Mouse (Mus musculus): ENCODE measurements at regions not wholly inside any gene's neighbourhood (a gene's known extent, or its start where the extent isn't known, plus 50 kb on each side); places are given as distances from the start of the nearest gene placed in this dataset.

DNA sequence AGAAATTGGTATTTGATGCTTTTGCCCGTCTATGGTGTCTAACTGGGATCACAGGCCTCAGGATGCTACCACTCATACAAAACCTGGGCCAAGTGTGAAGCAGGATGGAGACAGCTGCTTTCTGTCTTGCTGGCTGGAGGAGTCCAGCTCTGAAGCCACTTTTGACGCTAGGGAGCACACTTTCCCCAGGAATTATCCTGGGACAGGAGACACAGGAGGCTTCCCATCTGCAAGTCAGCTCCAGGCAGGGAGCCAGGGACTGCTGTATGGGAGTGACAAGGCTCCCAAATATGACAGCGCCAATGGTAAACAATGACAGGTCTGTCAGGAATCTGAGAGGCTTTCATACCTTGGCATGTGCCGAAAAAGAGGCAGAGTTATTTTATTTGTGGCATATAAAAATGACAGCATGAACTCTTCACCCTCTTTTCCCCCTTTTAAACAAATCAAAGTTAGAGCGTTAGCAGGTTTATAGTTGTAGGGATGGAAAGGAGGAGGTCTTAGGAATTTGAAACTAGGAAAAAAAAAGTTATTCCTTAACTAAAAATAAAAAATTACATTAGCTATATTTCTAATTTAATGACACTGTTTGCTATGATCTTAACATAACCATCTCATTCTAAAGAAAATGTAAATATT is 938.9 kb upstream of the Slc10a2 start:
- Histone ChIP-seq H3K9ac (ENCODE audit: low read length) (no peak overlapping the region), H3K4me3 (replicated peaks; ENCODE audit: low read length) (no peak overlapping the region), H3K4me1 (ENCODE audit: control insufficient read depth, insufficient read depth, low read length) (no peaks in the 10 kb centered on the region), H3K27me3 (ENCODE audit: control insufficient read depth, insufficient read depth, low read length) (no peaks in the 10 kb centered on the region), H3K9me3 (replicated peaks; ENCODE audit: control insufficient read depth, low read length) (no peaks in the 10 kb centered on the region), H3K36me3 (ENCODE audit: control insufficient read depth, insufficient read depth, low read length) (no peaks in the 10 kb centered on the region), H3K27ac (ENCODE audit: low read length) (no peak overlapping the region), H3K4me2 (ENCODE audit: low read depth, low read length) (no peak overlapping the region)
- WGBS = 10% methylated on average over 5 of the region's 5 CpGs
- peak; percentile 87 for ATAC-seq (ENCODE audit: insufficient read depth, low FRiP score)

DNA sequence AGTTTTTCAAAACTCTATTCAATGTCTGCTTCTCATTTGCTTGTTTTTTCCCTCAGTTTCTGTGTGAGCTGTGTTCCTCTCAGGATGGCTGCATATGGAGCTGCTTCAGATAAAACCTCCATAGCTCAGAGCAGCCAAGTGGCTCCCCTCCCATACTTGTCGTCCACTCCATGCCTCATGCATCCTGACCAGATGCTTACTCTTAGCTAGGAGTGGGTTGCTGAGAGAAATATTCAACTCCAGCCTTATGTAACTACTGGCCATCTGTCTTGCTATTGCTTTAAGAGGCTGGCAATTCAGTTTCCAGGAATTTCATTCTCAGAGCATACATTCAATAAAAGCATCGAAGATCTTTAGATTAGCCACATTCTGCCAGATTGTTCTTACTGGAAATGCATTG is 907.1 kb upstream of the Slc10a2 start:
- Histone ChIP-seq H3K27ac (ENCODE audit: low read length) (no peak overlapping the region), H3K4me3 (replicated peaks; ENCODE audit: low read length) (no peak overlapping the region), H3K9ac (ENCODE audit: low read length) (no peak overlapping the region), H3K4me2 (ENCODE audit: low read depth, low read length) (no peak overlapping the region), H3K36me3 (ENCODE audit: control insufficient read depth, insufficient read depth, low read length) (no peaks in the 10 kb centered on the region), H3K9me3 (replicated peaks; ENCODE audit: control insufficient read depth, low read length) (no peaks in the 10 kb centered on the region), H3K4me1 (ENCODE audit: control insufficient read depth, insufficient read depth, low read length) (no peaks in the 10 kb centered on the region), H3K27me3 (ENCODE audit: control insufficient read depth, insufficient read depth, low read length) (no peaks in the 10 kb centered on the region)
- 52% methylated on average over 2 of the region's 2 CpGs for WGBS
- ATAC-seq (ENCODE audit: insufficient read depth, low FRiP score) = no peak

DNA sequence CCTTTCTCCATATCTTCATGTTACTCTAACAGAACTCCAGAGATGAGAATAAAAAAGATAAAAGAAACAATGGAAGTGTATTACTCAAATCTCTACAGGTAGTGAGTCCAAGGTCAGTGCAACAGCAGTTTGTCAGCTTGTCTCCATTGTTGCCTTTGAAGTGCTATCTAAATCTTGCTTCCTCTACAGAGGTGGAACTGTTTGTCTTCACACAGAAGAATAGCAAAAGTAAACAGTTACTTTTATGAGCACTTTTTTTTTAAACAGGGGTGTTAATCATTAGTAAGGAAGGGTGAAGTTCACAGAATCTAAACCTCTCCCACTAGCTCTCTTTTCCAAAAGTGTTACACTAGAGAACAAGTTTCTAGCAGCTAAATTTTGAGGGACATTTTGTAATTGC is 906.0 kb upstream of the Slc10a2 start:
- Histone ChIP-seq H3K9me3 (replicated peaks; ENCODE audit: control insufficient read depth, low read length) (no peaks in the 10 kb centered on the region), H3K4me1 (ENCODE audit: control insufficient read depth, insufficient read depth, low read length) (no peaks in the 10 kb centered on the region), H3K4me3 (replicated peaks; ENCODE audit: low read length) (no peak overlapping the region), H3K36me3 (ENCODE audit: control insufficient read depth, insufficient read depth, low read length) (no peaks in the 10 kb centered on the region), H3K9ac (ENCODE audit: low read length) (no peak overlapping the region), H3K27ac (ENCODE audit: low read length) (no peak overlapping the region), H3K27me3 (ENCODE audit: control insufficient read depth, insufficient read depth, low read length) (no peaks in the 10 kb centered on the region), H3K4me2 (ENCODE audit: low read depth, low read length) (no peak overlapping the region)
- ATAC-seq (ENCODE audit: insufficient read depth, low FRiP score) = peak; percentile 86

DNA sequence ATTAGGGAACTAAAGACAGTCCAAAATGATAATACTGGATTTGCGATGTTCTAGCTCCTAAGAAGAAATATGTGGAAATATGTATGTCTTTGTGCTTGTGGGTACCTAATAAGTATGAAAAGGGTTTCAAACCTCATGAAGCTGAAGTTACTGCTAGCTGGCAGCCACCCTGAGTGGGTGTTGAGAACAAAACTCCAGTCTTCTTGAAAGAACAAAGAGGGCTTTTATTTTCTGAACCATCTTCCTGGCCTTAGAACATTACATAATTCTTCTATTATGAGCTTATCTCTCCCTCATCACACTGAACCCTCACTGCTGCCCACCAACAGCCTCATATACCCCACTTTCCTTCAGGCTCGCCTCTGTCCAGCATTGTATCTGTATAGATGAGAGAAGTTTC is 905.6 kb upstream of the Slc10a2 start:
- WGBS = 61% methylated on average over 2 of the region's 2 CpGs
- H3K4me3 ChIP-seq (replicated peaks; ENCODE audit: low read length) = no peak overlapping the region
- no peaks in the 10 kb centered on the region for H3K36me3 ChIP-seq (ENCODE audit: control insufficient read depth, insufficient read depth, low read length)
- no peaks in the 10 kb centered on the region for H3K9me3 ChIP-seq (replicated peaks; ENCODE audit: control insufficient read depth, low read length)
- H3K4me1 ChIP-seq (ENCODE audit: control insufficient read depth, insufficient read depth, low read length) = no peaks in the 10 kb centered on the region
- H3K4me2 ChIP-seq (ENCODE audit: low read depth, low read length) = no peak overlapping the region
- H3K27ac ChIP-seq (ENCODE audit: low read length) = 0 out of 2 replicates have a peak overlapping the region, but pooled peaks have one; percentile 24
- ATAC-seq (ENCODE audit: insufficient read depth, low FRiP score) = peak; percentile 5; the same call in 1 of the 2 replicates
- no peak overlapping the region for H3K9ac ChIP-seq (ENCODE audit: low read length)
- H3K27me3 ChIP-seq (ENCODE audit: control insufficient read depth, insufficient read depth, low read length) = no peaks in the 10 kb centered on the region

DNA sequence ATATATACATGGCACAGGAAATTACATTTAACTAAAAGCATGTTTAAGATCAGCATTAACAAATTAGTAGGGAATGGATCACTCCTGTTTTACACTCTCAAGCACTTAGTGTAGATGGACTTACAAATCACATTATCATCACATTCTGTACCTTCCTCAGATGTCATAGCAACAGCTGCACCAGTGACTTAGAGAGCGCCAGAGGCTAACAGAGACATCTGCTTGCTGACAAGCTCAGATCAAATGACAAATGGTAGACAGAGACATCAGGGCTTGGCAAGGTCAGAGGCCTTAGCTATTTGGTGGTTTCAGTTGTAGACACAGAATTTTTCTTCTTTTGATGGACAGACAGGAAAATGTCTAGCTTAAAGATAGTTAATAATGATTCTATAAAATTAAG is 897.5 kb upstream of the Slc10a2 start:
- Histone ChIP-seq H3K4me3 (replicated peaks; ENCODE audit: low read length) (no peak overlapping the region), H3K9ac (ENCODE audit: low read length) (no peak overlapping the region), H3K27ac (ENCODE audit: low read length) (no peak overlapping the region), H3K4me2 (ENCODE audit: low read depth, low read length) (no peak overlapping the region), H3K9me3 (replicated peaks; ENCODE audit: control insufficient read depth, low read length) (no peaks in the 10 kb centered on the region), H3K36me3 (ENCODE audit: control insufficient read depth, insufficient read depth, low read length) (no peaks in the 10 kb centered on the region), H3K4me1 (ENCODE audit: control insufficient read depth, insufficient read depth, low read length) (no peaks in the 10 kb centered on the region), H3K27me3 (ENCODE audit: control insufficient read depth, insufficient read depth, low read length) (no peaks in the 10 kb centered on the region)
- no peak for ATAC-seq (ENCODE audit: insufficient read depth, low FRiP score)
- 44% methylated on average over 1 of the region's 1 CpGs for WGBS

DNA sequence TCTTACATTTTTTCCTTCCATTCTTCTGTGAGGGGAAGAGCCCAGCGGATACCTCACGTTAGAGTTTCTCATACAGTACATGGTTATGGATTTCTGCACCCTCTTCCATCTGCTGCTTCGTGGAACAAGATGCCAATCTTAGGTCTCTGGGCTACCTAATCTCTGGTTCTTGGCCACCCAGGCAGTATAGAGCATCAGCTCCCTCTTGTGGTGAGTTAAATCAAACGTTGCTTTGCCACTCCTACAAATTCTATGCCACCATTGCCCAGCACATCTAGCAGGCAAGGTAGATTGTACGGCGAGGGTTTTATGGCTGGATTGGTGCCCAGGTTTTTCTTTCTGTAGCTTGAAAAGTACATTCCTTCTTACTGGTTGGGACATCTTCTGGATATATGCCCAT is 889.7 kb upstream of the Slc10a2 start:
- H3K4me1 ChIP-seq (ENCODE audit: control insufficient read depth, insufficient read depth, low read length) = no peaks in the 10 kb centered on the region
- WGBS = 67% methylated on average over 6 of the region's 6 CpGs
- ATAC-seq (ENCODE audit: insufficient read depth, low FRiP score) = no peak
- no peak overlapping the region for H3K27ac ChIP-seq (ENCODE audit: low read length)
- no peaks in the 10 kb centered on the region for H3K36me3 ChIP-seq (ENCODE audit: control insufficient read depth, insufficient read depth, low read length)
- H3K9ac ChIP-seq (ENCODE audit: low read length) = no peak overlapping the region
- H3K9me3 ChIP-seq (replicated peaks; ENCODE audit: control insufficient read depth, low read length) = no peaks in the 10 kb centered on the region
- no peak overlapping the region for H3K4me2 ChIP-seq (ENCODE audit: low read depth, low read length)
- H3K4me3 ChIP-seq (replicated peaks; ENCODE audit: low read length) = no peak overlapping the region
- H3K27me3 ChIP-seq (ENCODE audit: control insufficient read depth, insufficient read depth, low read length) = no peaks in the 10 kb centered on the region

DNA sequence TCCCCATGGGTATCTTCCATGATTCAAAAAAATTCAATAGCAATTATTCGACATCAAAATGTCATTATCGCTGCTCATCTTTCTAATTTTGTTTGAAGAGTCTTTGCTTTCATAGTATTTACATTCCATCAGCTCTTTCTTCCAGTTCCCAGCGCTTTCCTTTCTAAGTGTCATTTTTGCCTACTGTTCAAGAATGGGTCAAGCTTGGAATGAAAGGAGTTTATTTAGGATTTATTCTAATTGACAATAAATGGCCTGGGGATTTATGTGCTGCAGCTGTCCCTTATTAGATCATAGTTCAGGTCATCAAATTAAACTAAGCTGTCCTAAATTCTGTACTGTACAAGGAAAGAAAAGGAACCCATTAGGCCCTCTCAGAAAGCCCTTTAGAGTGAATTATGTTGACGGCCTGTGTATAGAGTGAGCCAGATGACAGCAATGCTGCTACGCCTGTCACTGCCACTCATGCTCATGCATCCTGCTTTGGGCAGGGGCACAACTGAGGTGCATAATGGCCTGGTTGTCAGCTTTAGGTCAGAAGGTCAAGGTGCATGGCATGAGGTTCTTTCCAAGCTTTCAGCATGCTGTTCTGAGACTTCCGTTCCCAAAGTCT is 860.4 kb upstream of the Slc10a2 start:
- Histone ChIP-seq H3K9me3 (replicated peaks; ENCODE audit: control insufficient read depth, low read length) (no peaks in the 10 kb centered on the region), H3K36me3 (ENCODE audit: control insufficient read depth, insufficient read depth, low read length) (no peaks in the 10 kb centered on the region), H3K9ac (ENCODE audit: low read length) (no peak overlapping the region), H3K4me3 (replicated peaks; ENCODE audit: low read length) (no peak overlapping the region), H3K27ac (ENCODE audit: low read length) (no peak overlapping the region), H3K4me1 (ENCODE audit: control insufficient read depth, insufficient read depth, low read length) (no peaks in the 10 kb centered on the region), H3K4me2 (ENCODE audit: low read depth, low read length) (no peak overlapping the region), H3K27me3 (ENCODE audit: control insufficient read depth, insufficient read depth, low read length) (no peaks in the 10 kb centered on the region)
- 0 out of 2 replicates have a peak, but pooled peaks have one; percentile 25 for ATAC-seq (ENCODE audit: insufficient read depth, low FRiP score)
- 47% methylated on average over 6 of the region's 6 CpGs for WGBS

DNA sequence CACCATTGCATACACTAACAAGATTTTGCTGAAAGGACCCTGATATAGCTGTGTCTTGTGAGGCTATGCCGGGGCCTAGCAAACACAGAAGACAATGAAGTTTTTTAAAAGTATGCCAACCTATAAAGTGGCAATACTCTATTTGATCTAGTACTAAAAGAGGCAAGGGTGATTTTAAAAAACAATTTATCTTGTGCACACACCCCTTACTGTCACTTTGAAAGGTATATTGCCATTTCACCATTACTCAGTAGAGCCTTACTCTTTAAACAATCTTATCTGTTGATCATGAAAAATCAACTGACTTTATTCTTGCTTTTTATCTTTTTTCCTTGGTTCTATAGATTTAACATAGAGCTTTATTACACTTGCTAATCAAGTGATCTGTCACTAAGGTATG is 859.1 kb upstream of the Slc10a2 start:
- no peaks in the 10 kb centered on the region for H3K4me1 ChIP-seq (ENCODE audit: control insufficient read depth, insufficient read depth, low read length)
- no peak overlapping the region for H3K9ac ChIP-seq (ENCODE audit: low read length)
- no peaks in the 10 kb centered on the region for H3K36me3 ChIP-seq (ENCODE audit: control insufficient read depth, insufficient read depth, low read length)
- H3K4me3 ChIP-seq (replicated peaks; ENCODE audit: low read length) = no peak overlapping the region
- H3K4me2 ChIP-seq (ENCODE audit: low read depth, low read length) = no peak overlapping the region
- H3K27ac ChIP-seq (ENCODE audit: low read length) = no peak overlapping the region
- H3K9me3 ChIP-seq (replicated peaks; ENCODE audit: control insufficient read depth, low read length) = no peaks in the 10 kb centered on the region
- 56% methylated on average over 1 of the region's 1 CpGs for WGBS
- peak; percentile 80 for ATAC-seq (ENCODE audit: insufficient read depth, low FRiP score)
- H3K27me3 ChIP-seq (ENCODE audit: control insufficient read depth, insufficient read depth, low read length) = no peaks in the 10 kb centered on the region

DNA sequence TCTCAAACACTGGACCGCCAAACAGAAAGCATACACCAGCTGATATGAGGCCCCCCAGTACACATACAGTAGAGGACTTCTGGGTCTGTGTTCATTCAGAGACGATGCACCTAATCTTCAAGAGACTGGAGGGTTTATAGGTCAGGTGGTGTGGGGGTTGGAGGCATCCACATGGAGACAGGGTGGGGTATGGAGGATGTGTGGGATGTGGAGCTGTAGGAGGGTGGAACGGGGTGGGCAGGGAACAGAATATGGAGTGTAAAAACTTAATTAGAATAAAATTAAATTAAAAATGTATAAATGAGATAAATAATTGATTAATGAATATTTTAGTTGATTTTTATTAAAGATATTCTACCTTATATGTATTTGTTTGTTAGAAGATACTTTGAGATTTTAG is 832.9 kb upstream of the Slc10a2 start:
- Histone ChIP-seq H3K4me3 (replicated peaks; ENCODE audit: low read length) (no peak overlapping the region), H3K36me3 (ENCODE audit: control insufficient read depth, insufficient read depth, low read length) (no peaks in the 10 kb centered on the region), H3K9ac (ENCODE audit: low read length) (no peak overlapping the region), H3K4me2 (ENCODE audit: low read depth, low read length) (no peak overlapping the region), H3K9me3 (replicated peaks; ENCODE audit: control insufficient read depth, low read length) (no peaks in the 10 kb centered on the region), H3K27me3 (ENCODE audit: control insufficient read depth, insufficient read depth, low read length) (no peaks in the 10 kb centered on the region), H3K4me1 (ENCODE audit: control insufficient read depth, insufficient read depth, low read length) (no peaks in the 10 kb centered on the region), H3K27ac (ENCODE audit: low read length) (no peak overlapping the region)
- ATAC-seq (ENCODE audit: insufficient read depth, low FRiP score) = no peak
- WGBS = 81% methylated on average over 3 of the region's 3 CpGs
